Mouse (Mus musculus) limb, embryonic 12.5 days (tissue): ENCODE data around the gene Mroh2a. TPM values are rescaled to one million over a fixed set of nuclear protein-coding genes. Genes with fewer than 3 reads are reported as not detected.

Experiments
- ATAC-seq: fragments of 200-750 bp; cut with Nextera tagmentation; 2 replicates; pipeline ENCODE4 v1.8.0; 2017; ENCODE audit warnings: low read depth, moderate TSS enrichment; ENCODE audit not compliant: insufficient number of reproducible peaks, insufficient read depth, low FRiP score, low TSS enrichment
- H3K27ac ChIP-seq: fragments of 300-500 bp; sonication (generic); 2 replicates; pipeline ENCODE4 v1.5.1; 2016; ENCODE audit warnings: mild to moderate bottlenecking, moderate library complexity
- H3K27me3 ChIP-seq: fragments of 300-500 bp; sonication (generic); 2 replicates; pipeline ENCODE4 v1.6.1; 2016; ENCODE audit warnings: mild to moderate bottlenecking, moderate library complexity
- H3K36me3 ChIP-seq: fragments of 300-500 bp; sonication (generic); 2 replicates; pipeline ENCODE4 v1.6.1; 2016; ENCODE audit warnings: mild to moderate bottlenecking, moderate library complexity
- H3K4me1 ChIP-seq: fragments of 300-500 bp; sonication (generic); replicated peaks from 2 replicates; pipeline ENCODE4 v1.6.1; 2016
- H3K4me2 ChIP-seq: fragments of 300-500 bp; sonication (generic); 2 replicates; pipeline ENCODE4 v1.6.1; 2016; ENCODE audit warnings: mild to moderate bottlenecking, moderate library complexity
- H3K4me3 ChIP-seq: fragments of 300-500 bp; sonication (generic); replicated peaks from 2 replicates; pipeline ENCODE4 v1.5.1; 2016; ENCODE audit warnings: mild to moderate bottlenecking
- H3K9ac ChIP-seq: fragments of 300-500 bp; sonication (generic); replicated peaks from 2 replicates; pipeline ENCODE4 v1.6.1; 2016; ENCODE audit warnings: mild to moderate bottlenecking, moderate library complexity
- H3K9me3 ChIP-seq: fragments of 300-500 bp; sonication (generic); 2 replicates; pipeline ENCODE4 v1.6.1; 2016; ENCODE audit warnings: mild to moderate bottlenecking, moderate library complexity
- WGBS: fragments of 180-500 bp; shearing (Covaris S2); methylation state at CpG from one replicate; pipeline ENCODE4 v1.1.7; 2016; 5-methylcytosine and 5-hydroxymethylcytosine counted together
- polyA plus RNA-seq: library from polyadenylated mRNA; unstranded; fragments of >200 nt; fragmentation: Nextera tagmentation; extraction: Ambion mirVana; gene quantifications from 2 replicates; pipeline ENCODE4 v1.2.1, GENCODE M21; 2016

The Mroh2a gene
- polyA plus RNA-seq, 1 experiment from 2014 or later: 2.0 TPM

DNA sequence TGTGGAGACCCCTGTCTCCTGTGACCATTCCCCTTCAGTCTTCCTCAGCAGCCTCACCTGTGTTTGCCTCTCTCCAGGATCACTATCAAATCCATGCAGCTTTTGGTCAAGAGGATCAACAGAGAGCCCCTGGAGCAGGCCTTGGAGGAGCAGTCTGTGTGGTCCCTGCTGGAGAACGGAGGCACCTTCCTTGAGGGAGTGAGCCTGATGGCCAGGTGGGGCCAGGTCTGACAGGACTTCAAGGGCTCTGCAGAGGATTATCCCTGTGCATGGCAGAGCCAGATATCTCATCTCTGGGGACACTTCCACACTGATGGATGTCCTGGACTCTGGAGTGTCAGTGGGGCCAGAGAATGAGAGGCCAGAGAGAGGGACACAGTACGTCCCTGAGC is 28.7 kb downstream of the Mroh2a start:
- no peak for ATAC-seq
- H3K4me2 ChIP-seq: no peak overlapping the region
- no peak overlapping the region for H3K27ac ChIP-seq
- 0 out of 2 replicates have a peak, but pooled peaks cover 2% of the 10 kb centered on the region for H3K4me1 ChIP-seq
- H3K9ac ChIP-seq: no peak overlapping the region
- H3K4me3 ChIP-seq: no peak overlapping the region
- H3K36me3 ChIP-seq: peaks cover 14% of the 10 kb centered on the region
- no peaks in the 10 kb centered on the region for H3K27me3 ChIP-seq
- 53% methylated on average over 2 of the region's 2 CpGs for WGBS
- H3K9me3 ChIP-seq: peaks cover 86% of the 10 kb centered on the region

DNA sequence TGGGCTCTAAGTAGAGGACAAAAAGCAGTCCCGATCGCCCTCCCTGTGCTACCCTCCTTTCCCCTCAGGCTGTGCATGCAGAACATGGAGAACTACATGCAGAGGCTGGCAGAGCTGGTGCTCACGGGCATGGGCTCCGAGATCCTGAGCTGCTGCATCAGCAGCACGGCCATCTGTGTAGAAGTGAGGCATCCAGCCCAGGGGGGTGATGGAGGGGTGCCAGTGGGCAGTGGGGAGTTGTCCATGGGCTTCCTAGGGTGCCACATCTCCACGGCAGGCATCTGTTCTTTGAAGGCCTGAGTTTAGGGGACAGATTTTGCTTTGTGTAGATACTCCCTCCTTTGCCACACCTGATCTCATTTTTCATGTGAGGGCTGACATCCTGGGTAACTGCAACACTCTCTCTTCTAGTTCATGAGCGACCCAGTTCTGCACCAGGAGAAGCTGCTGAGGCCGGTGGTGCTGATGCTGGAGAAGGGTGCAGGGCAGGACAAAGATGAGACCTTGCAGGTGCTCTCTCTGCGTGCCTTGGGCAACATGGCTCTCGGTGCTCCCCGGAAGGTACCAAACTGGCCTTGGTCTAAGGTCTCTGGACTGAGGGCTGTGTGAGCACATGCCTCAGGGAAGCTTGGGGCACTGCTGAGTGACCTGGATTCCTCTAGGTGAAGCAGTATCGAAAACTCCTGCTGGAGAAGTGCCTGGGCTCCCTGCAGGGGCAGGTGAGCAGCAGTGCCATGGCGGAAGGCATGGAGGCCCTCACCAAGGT is 29.4 kb downstream of the Mroh2a start:
- Histone ChIP-seq H3K27me3 (no peaks in the 10 kb centered on the region), H3K27ac (no peak overlapping the region), H3K36me3 (peaks cover 21% of the 10 kb centered on the region), H3K4me1 (0 out of 2 replicates have a peak, but pooled peaks cover 2% of the 10 kb centered on the region), H3K9ac (no peak overlapping the region), H3K4me2 (no peak overlapping the region), H3K9me3 (peaks cover 85% of the 10 kb centered on the region), H3K4me3 (no peak overlapping the region)
- no peak for ATAC-seq
- 80% methylated on average over 13 of the region's 13 CpGs for WGBS

DNA sequence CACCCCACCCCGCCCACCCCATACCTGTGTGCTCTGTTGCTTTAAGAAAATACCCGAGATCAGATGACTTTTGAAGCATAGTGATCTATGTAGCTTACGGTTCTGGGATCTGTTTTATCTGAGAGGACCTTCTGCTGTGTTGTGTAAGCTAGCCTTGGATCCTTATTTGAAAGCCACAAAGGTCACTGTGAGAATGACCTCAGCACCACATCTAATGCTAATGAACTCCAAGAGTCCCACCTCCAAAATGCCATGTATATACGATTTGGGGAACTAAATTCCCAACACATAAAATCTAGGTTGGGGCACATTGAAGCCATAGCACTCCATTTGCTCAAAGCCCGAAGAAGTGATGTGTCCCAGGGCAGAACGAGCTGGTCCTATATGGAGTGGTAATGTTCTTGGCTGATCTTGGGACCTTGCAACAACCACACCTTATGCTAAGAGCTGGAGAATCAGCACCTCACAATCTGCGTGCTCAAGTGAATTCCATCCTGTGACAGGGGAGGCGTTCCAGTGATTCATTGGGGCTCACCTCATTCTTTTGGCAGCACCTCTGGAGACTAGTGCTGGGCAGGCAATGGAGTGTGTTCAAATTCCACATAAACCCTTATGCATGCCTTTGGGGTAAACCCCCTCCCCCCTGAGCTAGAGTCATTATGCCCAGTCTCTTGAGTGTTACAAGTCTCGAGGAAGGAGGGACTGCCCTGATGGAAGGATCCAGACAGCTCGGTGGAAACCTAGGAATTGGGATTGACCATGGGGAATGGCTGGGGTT is 30.3 kb downstream of the Mroh2a start:
- no peak overlapping the region for H3K4me3 ChIP-seq
- H3K9ac ChIP-seq: no peak overlapping the region
- no peaks in the 10 kb centered on the region for H3K27me3 ChIP-seq
- H3K36me3 ChIP-seq: peaks cover 30% of the 10 kb centered on the region
- no peak overlapping the region for H3K27ac ChIP-seq
- 77% methylated on average over 10 of the region's 10 CpGs for WGBS
- H3K9me3 ChIP-seq: peaks cover 84% of the 10 kb centered on the region
- H3K4me2 ChIP-seq: no peak overlapping the region
- no peak for ATAC-seq
- 0 out of 2 replicates have a peak, but pooled peaks cover 2% of the 10 kb centered on the region for H3K4me1 ChIP-seq

DNA sequence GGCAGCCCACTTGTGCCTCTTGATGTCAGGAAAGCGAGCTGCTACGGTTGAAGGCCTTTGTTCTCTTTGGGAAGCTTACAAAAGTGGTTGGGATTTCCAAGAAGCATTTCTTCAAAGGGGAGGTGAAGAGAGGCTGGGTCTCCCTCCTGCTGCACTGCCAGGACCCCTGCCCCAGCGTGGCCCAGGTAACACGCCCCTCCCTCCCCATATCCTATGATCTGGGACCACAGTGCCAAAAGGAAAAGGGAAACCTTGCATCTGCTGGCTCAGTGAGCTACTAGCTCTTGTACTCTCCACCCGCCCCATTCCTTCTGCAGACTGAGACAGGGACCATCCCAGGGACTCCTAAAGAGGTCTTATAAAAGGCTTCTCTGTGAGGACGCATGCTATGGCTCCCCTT is 30.9 kb downstream of the Mroh2a start:
- H3K9ac ChIP-seq: no peak overlapping the region
- no peak overlapping the region for H3K4me2 ChIP-seq
- no peak overlapping the region for H3K4me3 ChIP-seq
- 81% methylated on average over 6 of the region's 6 CpGs for WGBS
- ATAC-seq: no peak
- H3K9me3 ChIP-seq: peaks cover 78% of the 10 kb centered on the region
- peaks cover 36% of the 10 kb centered on the region for H3K36me3 ChIP-seq
- H3K27ac ChIP-seq: no peak overlapping the region
- H3K27me3 ChIP-seq: no peaks in the 10 kb centered on the region
- H3K4me1 ChIP-seq: 0 out of 2 replicates have a peak, but pooled peaks cover 2% of the 10 kb centered on the region

DNA sequence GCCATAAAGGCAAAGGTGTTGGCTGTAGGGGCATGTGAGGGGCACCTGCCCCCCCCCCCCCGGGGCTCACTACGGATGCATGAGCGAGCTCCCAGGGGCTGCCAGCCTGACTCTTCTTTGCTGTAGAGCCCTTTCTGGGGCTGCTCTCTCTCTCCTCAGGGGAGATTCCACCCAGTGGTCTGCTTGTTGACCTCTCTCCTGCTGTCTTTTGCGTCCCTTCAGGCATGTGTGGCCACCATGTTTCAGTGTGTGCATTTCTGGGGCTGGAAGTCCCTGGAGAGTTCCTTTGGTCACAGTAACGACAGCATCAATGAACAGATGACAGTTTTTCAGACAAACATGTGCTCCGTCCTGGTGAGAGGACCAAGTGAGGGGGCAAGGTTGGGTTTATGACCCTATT is 31.6 kb downstream of the Mroh2a start:
- Histone ChIP-seq H3K9me3 (peaks cover 71% of the 10 kb centered on the region), H3K27ac (no peak overlapping the region), H3K4me1 (0 out of 2 replicates have a peak, but pooled peaks cover 2% of the 10 kb centered on the region), H3K9ac (no peak overlapping the region), H3K4me2 (no peak overlapping the region), H3K36me3 (peaks cover 43% of the 10 kb centered on the region), H3K27me3 (no peaks in the 10 kb centered on the region), H3K4me3 (no peak overlapping the region)
- no peak for ATAC-seq
- WGBS: 70% methylated on average over 6 of the region's 6 CpGs

DNA sequence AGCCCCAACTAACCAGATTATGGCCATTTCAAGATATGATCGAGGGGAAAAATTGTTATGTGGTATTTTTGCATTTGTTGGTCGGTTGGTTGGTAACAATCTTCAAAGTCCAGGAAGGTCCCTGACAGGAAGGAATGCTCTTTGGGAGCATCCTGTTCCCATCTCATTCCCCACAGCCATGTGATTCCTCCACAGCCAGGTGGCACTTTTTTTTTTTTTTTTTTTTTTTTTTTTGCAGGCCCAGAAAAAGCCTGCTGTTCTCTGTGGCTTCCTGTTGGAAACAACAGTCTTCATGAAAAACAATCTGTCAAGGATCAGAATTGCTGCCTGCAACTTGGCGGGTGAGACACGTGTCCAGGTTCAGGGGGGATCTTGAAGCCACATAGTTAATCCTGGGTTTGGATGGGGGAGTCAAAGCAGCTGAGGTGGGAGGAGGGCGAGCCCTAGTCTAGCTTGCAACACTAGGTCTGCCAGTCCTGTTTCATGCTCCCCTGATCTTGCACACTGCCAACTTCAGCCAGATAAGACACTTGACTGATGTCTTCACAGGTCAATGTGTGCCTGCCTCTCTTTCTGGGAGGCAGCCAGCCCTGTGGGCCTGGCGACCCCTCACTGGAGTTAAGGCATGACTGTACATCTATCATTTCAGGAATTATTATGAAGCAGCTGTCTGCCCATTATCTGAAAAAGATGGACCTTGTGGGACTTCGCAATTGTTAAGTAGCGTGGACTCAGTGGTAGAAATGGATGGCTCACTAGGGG is 32.3 kb downstream of the Mroh2a start:
- no peak overlapping the region for H3K4me2 ChIP-seq
- no peak for ATAC-seq
- H3K27me3 ChIP-seq: no peaks in the 10 kb centered on the region
- 75% methylated on average over 8 of the region's 8 CpGs for WGBS
- H3K36me3 ChIP-seq: peaks cover 50% of the 10 kb centered on the region
- H3K4me1 ChIP-seq: 0 out of 2 replicates have a peak, but pooled peaks cover 2% of the 10 kb centered on the region
- H3K9me3 ChIP-seq: peaks cover 68% of the 10 kb centered on the region
- no peak overlapping the region for H3K4me3 ChIP-seq
- H3K9ac ChIP-seq: no peak overlapping the region
- no peak overlapping the region for H3K27ac ChIP-seq

DNA sequence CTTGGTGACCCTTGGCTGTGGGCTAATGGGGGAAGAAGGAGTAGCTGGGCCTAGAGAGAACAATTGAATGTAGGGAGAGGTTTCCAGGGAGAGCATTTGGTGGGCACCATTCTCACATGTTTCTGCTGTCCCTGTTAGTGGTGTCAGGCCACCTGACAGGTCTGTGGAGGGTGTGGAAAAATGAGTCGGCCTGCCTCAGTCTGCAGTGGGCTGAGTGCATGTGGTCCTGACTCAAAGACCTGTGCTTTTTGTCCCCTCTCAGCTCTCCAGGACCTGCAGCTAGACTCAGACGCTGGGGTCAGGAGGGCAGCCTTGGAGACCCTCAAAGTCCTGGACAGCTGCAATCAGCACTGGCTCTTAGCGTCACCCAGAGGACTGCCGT is 32.8 kb downstream of the Mroh2a start:
- Histone ChIP-seq H3K4me1 (0 out of 2 replicates have a peak, but pooled peaks cover 2% of the 10 kb centered on the region), H3K9ac (no peak overlapping the region), H3K27ac (no peak overlapping the region), H3K36me3 (peaks cover 56% of the 10 kb centered on the region), H3K4me3 (no peak overlapping the region), H3K9me3 (peaks cover 63% of the 10 kb centered on the region), H3K4me2 (no peak overlapping the region), H3K27me3 (no peaks in the 10 kb centered on the region)
- 0 out of 2 replicates have a peak, but pooled peaks have one; percentile 3 for ATAC-seq
- WGBS: 80% methylated on average over 4 of the region's 4 CpGs

DNA sequence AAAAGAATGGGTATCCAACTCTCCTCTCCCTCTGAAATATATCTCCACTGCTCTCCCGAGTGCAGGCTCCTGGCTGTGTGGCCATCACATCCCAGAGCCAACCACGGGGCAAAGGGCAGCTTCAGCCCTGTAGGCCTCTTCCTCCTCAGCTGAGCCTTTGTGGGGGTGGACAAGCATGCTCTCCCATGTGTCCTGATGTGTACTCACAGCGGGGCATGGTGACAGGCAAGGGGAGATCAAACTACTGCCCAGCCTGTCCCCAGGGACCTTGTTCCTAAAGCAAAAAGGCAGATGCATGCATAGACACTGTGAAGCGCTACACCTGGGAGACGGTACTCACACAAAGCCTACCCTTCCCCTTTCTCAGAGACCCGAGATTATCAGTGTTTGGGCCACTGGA is 33.3 kb downstream of the Mroh2a start:
- 85% methylated on average over 6 of the region's 6 CpGs for WGBS
- Histone ChIP-seq H3K9me3 (peaks cover 61% of the 10 kb centered on the region), H3K27ac (no peak overlapping the region), H3K4me1 (0 out of 2 replicates have a peak, but pooled peaks cover 2% of the 10 kb centered on the region), H3K27me3 (no peaks in the 10 kb centered on the region), H3K4me3 (no peak overlapping the region), H3K9ac (no peak overlapping the region), H3K36me3 (peaks cover 60% of the 10 kb centered on the region), H3K4me2 (no peak overlapping the region)
- peak; percentile 6; the same call in 1 of the 2 replicates for ATAC-seq

DNA sequence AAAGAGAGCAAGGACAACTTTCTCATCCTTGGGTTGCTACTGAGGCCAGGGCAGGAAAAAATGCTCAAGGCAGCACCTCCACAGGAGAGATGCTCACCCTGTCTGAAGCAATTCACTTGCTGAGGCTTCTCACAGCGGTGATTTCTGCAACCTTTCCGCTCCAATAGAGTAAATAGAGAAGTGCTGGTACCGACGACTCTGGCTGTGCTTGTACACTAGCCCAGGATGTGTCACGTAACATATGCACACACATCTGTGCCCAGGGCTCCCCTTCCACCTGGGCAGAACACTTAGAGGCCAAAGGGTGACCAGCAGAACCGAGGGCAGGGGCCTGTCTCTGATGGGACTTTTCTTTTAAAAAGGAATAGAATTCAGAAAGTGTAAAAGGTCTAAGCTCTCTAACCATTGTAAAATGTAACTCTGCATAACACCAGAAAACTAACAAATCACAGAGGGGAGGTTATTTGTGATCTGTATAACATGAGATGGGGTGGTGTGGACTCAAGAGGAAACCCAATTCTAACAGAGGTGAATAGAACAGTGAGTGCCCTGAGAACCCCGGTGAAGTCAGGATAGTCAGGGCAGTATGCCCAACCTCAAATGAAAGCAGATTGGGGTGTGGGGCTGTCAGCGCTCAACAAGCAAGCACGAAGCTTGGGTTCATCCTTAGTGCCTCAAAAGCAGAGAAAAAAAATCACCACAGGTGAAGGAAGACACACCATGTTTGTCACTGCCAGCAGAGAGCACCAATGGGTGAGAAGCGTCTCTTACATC is 34.0 kb downstream of the Mroh2a start:
- H3K36me3 ChIP-seq: peaks cover 67% of the 10 kb centered on the region
- no peak overlapping the region for H3K4me3 ChIP-seq

DNA sequence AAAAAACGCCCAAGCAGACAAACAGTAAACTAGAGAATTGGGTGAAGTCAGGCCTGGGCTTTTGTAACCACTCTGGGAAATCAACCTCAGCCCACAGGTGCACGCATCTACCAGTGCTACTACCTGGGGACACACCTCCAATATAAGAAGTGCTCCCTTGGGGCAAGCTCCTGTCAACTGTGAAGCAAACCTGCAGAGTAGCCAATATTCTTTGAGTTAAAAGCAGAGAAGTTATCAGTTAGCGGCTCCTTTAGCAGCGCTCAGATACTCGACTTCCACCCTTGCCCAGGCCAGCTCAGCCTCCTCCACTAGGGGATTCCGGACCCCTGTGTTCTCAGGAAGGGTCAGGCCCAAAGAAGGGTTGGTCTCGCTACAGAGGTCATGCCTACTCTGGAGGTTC is 34.9 kb downstream of the Mroh2a start:
- H3K9me3 ChIP-seq: peaks cover 45% of the 10 kb centered on the region
- H3K27me3 ChIP-seq: no peaks in the 10 kb centered on the region
- 86% methylated on average over 7 of the region's 7 CpGs for WGBS
- H3K4me3 ChIP-seq: no peak overlapping the region
- 0 out of 2 replicates have a peak, but pooled peaks cover 2% of the 10 kb centered on the region for H3K4me1 ChIP-seq
- H3K36me3 ChIP-seq: peaks cover 76% of the 10 kb centered on the region
- no peak overlapping the region for H3K9ac ChIP-seq
- H3K4me2 ChIP-seq: no peak overlapping the region
- ATAC-seq: no peak
- no peak overlapping the region for H3K27ac ChIP-seq

More for the DNA sequence above, 34.0 kb downstream of the Mroh2a start:
- Histone ChIP-seq H3K9ac (no peak overlapping the region), H3K27ac (no peak overlapping the region), H3K4me1 (0 out of 2 replicates have a peak, but pooled peaks cover 2% of the 10 kb centered on the region), H3K27me3 (no peaks in the 10 kb centered on the region), H3K9me3 (peaks cover 54% of the 10 kb centered on the region), H3K4me2 (no peak overlapping the region)
- WGBS: 86% methylated on average over 10 of the region's 10 CpGs
- ATAC-seq: no peak
